Mouse (Mus musculus): Measurements from ENCODE around the gene Gm49661.

The Gm49661 gene

GRCm38 (mm10) chr8:84934860-84935259 is 34.4 kb downstream of the Gm49661 start:
- no peak for DNase-seq (ENCODE audit: low spot score in 2 of 2)

- DNase-seq (ENCODE audit: low spot score in 2 of 2) = no peak
Measured at GRCm38 (mm10) chr8:84933767-84934559, 35.3 kb downstream of the Gm49661 start.

DNA sequence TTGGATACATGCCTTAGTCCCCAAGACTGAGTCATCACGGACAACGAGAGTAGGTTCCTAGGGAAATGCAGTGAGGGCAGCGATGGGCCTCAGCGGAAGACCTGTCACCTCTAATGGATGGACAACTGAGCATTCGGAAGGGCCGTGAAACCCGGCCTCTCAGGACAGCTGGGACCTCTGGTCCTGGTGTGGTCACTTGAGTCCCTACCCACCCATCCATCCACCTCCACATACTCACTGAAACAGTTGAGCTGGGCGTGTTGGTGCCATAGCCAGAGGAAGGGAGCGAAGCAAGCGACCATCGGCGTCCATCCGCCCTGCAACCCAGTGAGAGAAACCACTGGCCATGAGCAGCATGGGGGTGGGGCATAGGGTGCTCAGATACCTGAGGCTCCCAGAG is 38.7 kb downstream of the Gm49661 start:
- no peak for DNase-seq (ENCODE audit: low spot score in 2 of 2)

DNA sequence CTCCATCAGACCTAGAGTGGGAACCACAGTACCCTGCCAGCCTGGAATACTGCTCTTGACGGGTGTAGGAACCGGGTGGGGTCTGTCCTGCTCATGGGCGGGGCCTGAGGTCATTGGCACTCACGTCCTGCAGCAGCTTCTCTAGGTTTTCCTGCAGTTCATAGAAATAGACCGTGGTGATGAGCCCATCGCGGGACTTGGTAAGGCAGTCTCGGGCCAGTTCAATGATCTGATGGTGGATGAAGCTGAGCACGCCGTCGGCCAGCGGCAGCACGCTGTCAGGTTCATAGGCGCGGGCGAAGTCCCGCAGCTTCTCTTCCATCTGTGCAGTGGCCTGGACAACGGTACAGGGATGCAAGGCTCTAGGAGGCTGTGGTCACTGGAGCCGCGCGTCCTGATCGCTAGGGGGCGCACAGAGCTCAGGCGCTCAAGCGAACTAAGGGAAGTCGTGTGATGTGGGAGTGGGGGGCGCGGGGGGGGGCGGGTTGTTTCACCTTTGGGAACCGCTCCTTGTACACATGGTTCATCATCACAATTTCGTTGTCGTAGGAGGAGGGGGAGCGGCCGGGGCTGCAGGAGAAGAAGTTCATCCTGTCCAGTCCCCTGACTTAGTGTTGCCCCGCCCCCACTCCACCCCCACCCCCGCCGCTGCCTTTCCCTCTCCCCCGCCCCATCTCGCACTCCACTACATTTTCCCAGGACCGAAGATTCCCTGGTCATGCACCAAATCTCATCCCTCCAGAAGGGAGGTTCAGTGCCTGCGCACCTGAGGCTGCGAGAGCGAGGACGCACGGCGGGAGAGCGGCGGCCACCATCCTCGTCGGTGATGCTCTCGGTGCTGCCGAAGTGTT is 40.6 kb downstream of the Gm49661 start:
- peak; percentile 37 to 44 for DNase-seq (ENCODE audit: low spot score in 2 of 2)

DNA sequence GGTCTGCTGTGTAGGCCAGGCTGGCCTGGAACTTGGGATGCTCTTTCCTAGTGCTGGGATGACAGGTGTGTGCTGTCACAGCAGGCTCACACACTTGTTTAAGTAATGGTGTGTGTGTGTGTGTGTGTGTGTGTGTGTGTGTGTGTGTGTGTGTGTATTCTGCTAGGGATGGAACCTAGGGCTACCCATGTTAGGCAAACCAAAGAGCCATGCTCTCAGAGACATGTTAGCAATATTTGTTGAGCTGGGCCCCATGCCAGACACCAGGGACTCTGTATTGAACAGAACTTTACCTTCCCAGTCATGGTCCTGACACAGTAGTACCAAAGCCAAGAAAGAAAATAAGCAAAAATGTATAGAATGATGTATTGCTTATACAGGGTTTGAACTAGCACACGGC is 41.7 kb downstream of the Gm49661 start:
- DNase-seq (ENCODE audit: low spot score in 2 of 2) = no peak

DNA sequence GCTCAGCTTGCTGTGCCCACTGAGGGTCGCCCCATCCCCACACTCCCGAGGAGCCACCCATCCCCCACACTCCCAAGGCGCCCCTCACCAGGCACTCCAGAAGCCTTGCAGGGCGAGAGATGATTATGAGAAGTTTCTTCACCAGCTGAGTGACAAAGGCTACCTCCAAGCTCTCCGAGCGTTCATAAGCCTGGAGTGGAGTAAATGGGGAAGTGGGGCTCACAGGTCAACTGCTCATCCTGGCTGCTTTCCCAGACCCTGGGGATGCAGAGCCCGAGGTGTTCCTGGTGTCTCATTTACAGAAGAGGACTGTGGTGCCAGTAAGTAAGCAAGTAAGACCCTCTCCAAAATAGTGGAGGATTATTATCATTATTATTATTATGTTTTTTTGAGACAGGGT is 43.7 kb downstream of the Gm49661 start:
- no peak for DNase-seq (ENCODE audit: low spot score in 2 of 2)

DNA sequence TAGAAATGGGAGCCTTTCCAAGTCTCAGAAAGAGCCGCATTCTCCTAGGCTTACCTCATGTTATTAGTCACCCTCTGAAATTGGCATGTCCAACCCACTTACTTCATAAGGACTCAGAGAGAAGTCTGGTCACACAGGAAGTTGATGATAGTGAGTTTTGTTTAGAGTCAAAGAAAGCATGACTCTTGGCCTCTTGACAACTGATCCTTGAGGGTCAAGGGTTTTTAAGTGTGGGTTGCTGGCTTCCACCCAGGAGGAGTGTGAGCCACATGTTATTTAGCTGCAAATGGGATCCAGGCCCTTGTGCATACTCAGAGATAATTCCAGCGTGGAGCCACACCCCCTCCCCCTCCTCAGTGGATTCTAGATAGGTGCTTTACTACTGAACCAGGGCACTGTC is 47.6 kb downstream of the Gm49661 start:
- no peak for DNase-seq (ENCODE audit: low spot score in 2 of 2)

GRCm38 (mm10) chr8:84918646-84919045 is 50.6 kb downstream of the Gm49661 start:
- no peak for DNase-seq (ENCODE audit: low spot score in 2 of 2)

DNA sequence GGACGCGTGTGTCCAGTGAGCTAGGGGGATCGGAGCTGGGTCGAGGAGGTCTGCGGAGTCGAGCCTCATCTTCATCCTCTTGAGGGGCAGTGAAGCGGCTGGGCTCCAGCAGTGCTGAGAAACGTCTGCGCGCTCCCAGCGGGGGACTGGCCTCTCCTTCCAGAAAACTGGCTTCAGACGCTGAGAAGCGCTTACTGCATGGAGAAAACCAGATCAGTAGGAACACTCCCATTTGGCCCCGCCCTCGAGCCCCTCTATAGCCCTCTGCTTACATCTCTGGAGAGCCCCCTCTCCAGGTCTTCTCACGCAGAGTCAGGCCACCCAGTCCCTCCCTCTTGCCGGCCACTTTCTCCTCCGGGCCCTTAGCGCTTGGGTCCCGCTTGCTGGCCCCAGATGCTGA is 51.5 kb downstream of the Gm49661 start:
- no peak for DNase-seq (ENCODE audit: low spot score in 2 of 2)
